Mouse (Mus musculus) bone marrow macrophage, adult 2 months (primary cell): ENCODE results near the gene Mindy1. TPM values are rescaled to one million over a fixed set of nuclear protein-coding genes. Genes with fewer than 3 reads are reported as not detected.

ENCODE experiments used
- polyA plus RNA-seq: library from polyadenylated mRNA; stranded (reverse); fragments of >200 nt; gene quantifications from 2 replicates; pipeline ENCODE4 v1.2.4, GENCODE M21; 2012; ENCODE audit not compliant: missing spikeins, insufficient read depth, insufficient read length

The Mindy1 gene
- polyA plus RNA-seq, 1 experiment: 70.7 TPM

Other genes with a start within 250 kb of the Mindy1 start
- 136 and 148 TPM in 2 replicates for gene Psmd4, start 238.7 kb upstream of the Mindy1 start, polyA plus RNA-seq
- 23.4 and 27.8 TPM in 2 replicates for gene Pip5k1a, start 174.4 kb upstream of the Mindy1 start, polyA plus RNA-seq
- gene Vps72, start 170.3 kb upstream of the Mindy1 start, polyA plus RNA-seq: 54.8 and 57.4 TPM in 2 replicates
- 0.60 TPM in 1 of 2 replicates, not detected in the other for gene Tmod4, start 156.9 kb upstream of the Mindy1 start, polyA plus RNA-seq
- 88.6 and 112 TPM in 2 replicates for gene Scnm1, start 147.3 kb upstream of the Mindy1 start, polyA plus RNA-seq
- 5.6 and 6.0 TPM in 2 replicates for gene Lysmd1, start 147.3 kb upstream of the Mindy1 start, polyA plus RNA-seq
- gene Tnfaip8l2, start 139.0 kb upstream of the Mindy1 start, polyA plus RNA-seq: 235 and 240 TPM in 2 replicates
- 1.2 and 1.5 TPM in 2 replicates for gene Sema6c, start 120.9 kb upstream of the Mindy1 start, polyA plus RNA-seq
- 36.4 and 38.8 TPM in 2 replicates for gene Gabpb2, start 63.4 kb upstream of the Mindy1 start, polyA plus RNA-seq
- 128 and 133 TPM in 2 replicates for gene Cdc42se1, start 52.6 kb upstream of the Mindy1 start, polyA plus RNA-seq
- gene Mllt11, start 49.2 kb upstream of the Mindy1 start, polyA plus RNA-seq: 19.7 and 23.3 TPM in 2 replicates
- gene Gm128, start 39.7 kb upstream of the Mindy1 start, polyA plus RNA-seq: not detected in 2 replicates
- not detected in 2 replicates for gene Bnipl, start 30.2 kb upstream of the Mindy1 start, polyA plus RNA-seq
- 15.6 and 16.6 TPM in 2 replicates for gene Prune1, start 731 bp downstream of the Mindy1 start, polyA plus RNA-seq
- 11.1 and 15.4 TPM in 2 replicates for gene Anxa9, start 25.8 kb downstream of the Mindy1 start, polyA plus RNA-seq
- 173 and 186 TPM in 2 replicates for gene Cers2, start 33.4 kb downstream of the Mindy1 start, polyA plus RNA-seq
- 34.2 and 37.2 TPM in 2 replicates for gene Setdb1, start 75.9 kb downstream of the Mindy1 start, polyA plus RNA-seq
- gene 4930558C23Rik, start 121.5 kb downstream of the Mindy1 start, polyA plus RNA-seq: not detected in 2 replicates
- 41.9 and 43.3 TPM in 2 replicates for gene Arnt, start 153.0 kb downstream of the Mindy1 start, polyA plus RNA-seq
- 10.9 and 12.6 TPM in 2 replicates for gene Ctsk, start 217.9 kb downstream of the Mindy1 start, polyA plus RNA-seq
- 5,285 and 5,524 TPM in 2 replicates for gene Ctss, start 245.4 kb downstream of the Mindy1 start, polyA plus RNA-seq